Mouse (Mus musculus) limb, embryonic 10.5 days (tissue): Measurements from ENCODE around the gene Izumo4. TPM values are rescaled to one million over a fixed set of nuclear protein-coding genes. Genes with fewer than 3 reads are reported as not detected.

Experiments
- DNase-seq: peaks from one replicate; pipeline ENCODE4 v3.0.0-alpha.2; 2017; ENCODE audit warnings: low spot score
- H3K27ac ChIP-seq: fragments of 300-500 bp; sonication (generic); 2 replicates; pipeline ENCODE4 v1.5.1; 2016; ENCODE audit warnings: mild to moderate bottlenecking
- H3K27me3 ChIP-seq: fragments of 300-500 bp; sonication (generic); 2 replicates; pipeline ENCODE4 v1.6.1; 2016; ENCODE audit warnings: low read depth, mild to moderate bottlenecking; ENCODE audit not compliant: poor library complexity, severe bottlenecking
- H3K36me3 ChIP-seq: fragments of 300-500 bp; sonication (generic); 2 replicates; pipeline ENCODE4 v1.6.1; 2016; ENCODE audit warnings: mild to moderate bottlenecking, moderate library complexity
- H3K4me1 ChIP-seq: fragments of 300-500 bp; sonication (generic); 2 replicates; pipeline ENCODE4 v1.6.1; 2016
- H3K4me3 ChIP-seq: fragments of 300-500 bp; sonication (generic); 2 replicates; pipeline ENCODE4 v1.5.1; 2016; ENCODE audit warnings: mild to moderate bottlenecking, moderate library complexity
- H3K9me3 ChIP-seq: fragments of 300-500 bp; sonication (generic); replicated peaks from 2 replicates; pipeline ENCODE4 v1.6.1; 2016; ENCODE audit warnings: mild to moderate bottlenecking
- WGBS: fragments of 180-500 bp; shearing (Covaris S2); methylation state at CpG from one replicate; pipeline ENCODE4 v1.1.7; 2016; 5-methylcytosine and 5-hydroxymethylcytosine counted together
- polyA plus RNA-seq: library from polyadenylated mRNA; unstranded; fragments of >200 nt; fragmentation: Nextera tagmentation; extraction: Ambion mirVana; gene quantifications from 2 replicates; pipeline ENCODE4 v1.2.1, GENCODE M21; 2016

Izumo4 gene
- polyA plus RNA-seq, 1 experiment from 2014 or later = 10.8 TPM

DNA sequence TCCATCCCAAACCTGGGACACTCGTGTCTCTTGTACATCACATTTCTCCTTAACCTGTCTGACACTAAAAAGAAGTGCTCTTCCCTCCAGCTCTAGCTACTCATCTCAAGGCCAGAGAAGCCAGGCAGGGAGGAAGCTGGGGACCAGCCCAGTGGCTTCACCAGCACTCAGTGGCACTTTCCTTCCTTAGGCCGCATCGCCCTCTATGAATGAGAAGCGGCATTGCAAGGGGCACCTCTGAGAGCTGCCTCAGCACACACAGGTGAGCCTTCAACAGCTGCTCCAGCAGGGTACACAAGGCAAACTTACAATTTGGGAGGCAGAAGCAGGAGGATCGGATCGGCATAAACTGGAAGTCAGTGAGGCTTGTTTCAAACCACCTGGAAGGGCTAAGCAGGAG lies 17.8 kb upstream of the Izumo4 start:
- Histone ChIP-seq H3K27ac (no peak overlapping the region), H3K4me1 (peaks cover 12% of the 10 kb centered on the region), H3K36me3 (peaks cover 54% of the 10 kb centered on the region), H3K27me3 (no peaks in the 10 kb centered on the region), H3K9me3 (no peaks in the 10 kb centered on the region), H3K4me3 (no peak overlapping the region)
- DNase-seq = peak; percentile 54
- WGBS = 48% methylated on average over 6 of the region's 6 CpGs

DNA sequence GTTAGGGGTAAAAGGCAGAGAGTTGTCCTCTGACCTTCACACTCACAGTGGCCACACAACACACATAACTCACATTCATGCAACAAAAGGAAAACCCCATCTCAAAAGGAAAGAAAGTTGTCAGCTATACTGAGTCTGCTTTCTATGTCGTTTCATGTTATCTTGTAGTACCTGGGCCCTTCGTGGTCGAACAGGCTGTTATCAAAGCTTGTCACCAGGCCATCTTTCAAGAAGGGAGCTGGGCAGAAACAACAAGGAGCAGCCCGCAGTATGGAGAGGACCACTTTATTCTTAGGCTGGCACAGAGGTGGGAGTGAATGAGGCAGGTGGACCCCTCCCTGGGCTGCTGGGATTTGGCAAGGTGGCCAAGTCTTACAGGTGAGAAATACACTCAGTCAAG lies 17.0 kb upstream of the Izumo4 start:
- peaks cover 62% of the 10 kb centered on the region for H3K36me3 ChIP-seq
- no peak overlapping the region for H3K27ac ChIP-seq
- H3K27me3 ChIP-seq = no peaks in the 10 kb centered on the region
- DNase-seq = no peak
- H3K9me3 ChIP-seq = no peaks in the 10 kb centered on the region
- WGBS = 87% methylated on average over 4 of the region's 4 CpGs
- no peak overlapping the region for H3K4me3 ChIP-seq
- peaks cover 4% of the 10 kb centered on the region for H3K4me1 ChIP-seq

GRCm38 (mm10) chr10:80686617-80687016 lies 15.4 kb upstream of the Izumo4 start:
- Histone ChIP-seq H3K27ac (no peak overlapping the region), H3K9me3 (no peaks in the 10 kb centered on the region), H3K36me3 (peaks cover 77% of the 10 kb centered on the region), H3K27me3 (no peaks in the 10 kb centered on the region), H3K4me3 (no peak overlapping the region), H3K4me1 (no peaks in the 10 kb centered on the region)
- 91% methylated on average over 3 of the region's 3 CpGs for WGBS
- no peak for DNase-seq

DNA sequence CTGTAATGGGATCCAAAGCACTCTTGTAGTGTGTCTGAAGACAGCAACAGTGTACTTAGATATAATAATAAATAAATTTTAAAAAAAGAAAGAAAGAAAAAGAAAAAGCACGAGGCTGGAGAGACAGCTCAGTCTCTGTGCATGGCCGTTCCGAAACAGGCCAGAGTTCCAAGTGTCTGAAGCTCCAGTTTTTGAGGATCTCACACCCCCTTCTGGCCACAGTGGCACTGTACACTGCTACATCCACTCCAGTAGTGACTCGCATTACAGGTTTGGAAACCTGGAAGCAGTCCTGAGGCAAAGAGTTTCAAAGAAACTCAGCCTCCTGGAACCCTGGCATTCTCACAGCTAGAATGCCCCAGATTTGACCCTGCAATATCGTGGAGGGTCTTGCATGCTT lies 14.1 kb upstream of the Izumo4 start:
- WGBS = 50% methylated on average over 5 of the region's 5 CpGs
- peak; percentile 54 for DNase-seq

GRCm38 (mm10) chr10:80692249-80693165 lies 9.5 kb upstream of the Izumo4 start:
- peaks cover 16% of the 10 kb centered on the region for H3K4me1 ChIP-seq
- peaks cover 51% of the 10 kb centered on the region for H3K36me3 ChIP-seq
- H3K27me3 ChIP-seq = no peaks in the 10 kb centered on the region
- H3K27ac ChIP-seq = no peak overlapping the region
- H3K4me3 ChIP-seq = no peak overlapping the region
- no peak for DNase-seq
- 82% methylated on average over 14 of the region's 14 CpGs for WGBS
- no peaks in the 10 kb centered on the region for H3K9me3 ChIP-seq

More for the DNA sequence above, 14.1 kb upstream of the Izumo4 start:
- no peaks in the 10 kb centered on the region for H3K4me1 ChIP-seq
- no peaks in the 10 kb centered on the region for H3K9me3 ChIP-seq
- no peak overlapping the region for H3K27ac ChIP-seq
- peaks cover 76% of the 10 kb centered on the region for H3K36me3 ChIP-seq
- no peaks in the 10 kb centered on the region for H3K27me3 ChIP-seq
- no peak overlapping the region for H3K4me3 ChIP-seq

GRCm38 (mm10) chr10:80693401-80694045 lies 8.5 kb upstream of the Izumo4 start:
- H3K36me3 ChIP-seq = peaks cover 52% of the 10 kb centered on the region
- no peak overlapping the region for H3K4me3 ChIP-seq
- no peak for DNase-seq
- peaks cover 22% of the 10 kb centered on the region for H3K4me1 ChIP-seq
- no peak overlapping the region for H3K27ac ChIP-seq
- no peaks in the 10 kb centered on the region for H3K9me3 ChIP-seq
- H3K27me3 ChIP-seq = no peaks in the 10 kb centered on the region
- 95% methylated on average over 12 of the region's 12 CpGs for WGBS

- WGBS = 93% methylated on average over 13 of the region's 13 CpGs
- DNase-seq = no peak
- H3K4me1 ChIP-seq = peaks cover 22% of the 10 kb centered on the region
- peaks cover 51% of the 10 kb centered on the region for H3K36me3 ChIP-seq
- no peaks in the 10 kb centered on the region for H3K9me3 ChIP-seq
- H3K27ac ChIP-seq = no peak overlapping the region
- H3K27me3 ChIP-seq = no peaks in the 10 kb centered on the region
- no peak overlapping the region for H3K4me3 ChIP-seq
Measured at GRCm38 (mm10) chr10:80694159-80694938, 7.6 kb upstream of the Izumo4 start.

- WGBS = 91% methylated on average over 2 of the region's 2 CpGs
- no peak for DNase-seq
- Histone ChIP-seq H3K27ac (peak overlapping the region; percentile 26; the same call in 1 of the 2 replicates), H3K27me3 (no peaks in the 10 kb centered on the region), H3K9me3 (no peaks in the 10 kb centered on the region), H3K4me1 (peaks cover 26% of the 10 kb centered on the region), H3K4me3 (no peak overlapping the region), H3K36me3 (peaks cover 43% of the 10 kb centered on the region)
Measured at GRCm38 (mm10) chr10:80695186-80695585, 6.8 kb upstream of the Izumo4 start.

GRCm38 (mm10) chr10:80695801-80696501 lies 6.0 kb upstream of the Izumo4 start:
- Histone ChIP-seq H3K27ac (peak overlapping the region; percentile 26; the same call in 1 of the 2 replicates), H3K36me3 (peaks cover 35% of the 10 kb centered on the region), H3K4me1 (peaks cover 33% of the 10 kb centered on the region), H3K4me3 (no peak overlapping the region), H3K9me3 (no peaks in the 10 kb centered on the region), H3K27me3 (no peaks in the 10 kb centered on the region)
- no peak for DNase-seq
- 77% methylated on average over 10 of the region's 10 CpGs for WGBS

- Histone ChIP-seq H3K36me3 (peaks cover 29% of the 10 kb centered on the region), H3K27me3 (no peaks in the 10 kb centered on the region), H3K4me1 (peaks cover 38% of the 10 kb centered on the region), H3K4me3 (no peak overlapping the region), H3K9me3 (no peaks in the 10 kb centered on the region), H3K27ac (no peak overlapping the region)
- WGBS = 72% methylated on average over 12 of the region's 12 CpGs
- no peak for DNase-seq
Measured at GRCm38 (mm10) chr10:80696502-80697392, 5.2 kb upstream of the Izumo4 start.

GRCm38 (mm10) chr10:80697393-80697787 lies 4.6 kb upstream of the Izumo4 start:
- DNase-seq = no peak
- WGBS = 94% methylated on average over 8 of the region's 8 CpGs
- no peaks in the 10 kb centered on the region for H3K9me3 ChIP-seq
- H3K4me1 ChIP-seq = peaks cover 39% of the 10 kb centered on the region
- no peak overlapping the region for H3K27ac ChIP-seq
- peaks cover 29% of the 10 kb centered on the region for H3K36me3 ChIP-seq
- no peaks in the 10 kb centered on the region for H3K27me3 ChIP-seq
- no peak overlapping the region for H3K4me3 ChIP-seq
